Mouse (Mus musculus): ENCODE measurements at regions not wholly inside any gene's neighbourhood (a gene's known extent, or its start where the extent isn't known, plus 50 kb on each side); places are given as distances from the start of the nearest gene placed in this dataset.

DNA sequence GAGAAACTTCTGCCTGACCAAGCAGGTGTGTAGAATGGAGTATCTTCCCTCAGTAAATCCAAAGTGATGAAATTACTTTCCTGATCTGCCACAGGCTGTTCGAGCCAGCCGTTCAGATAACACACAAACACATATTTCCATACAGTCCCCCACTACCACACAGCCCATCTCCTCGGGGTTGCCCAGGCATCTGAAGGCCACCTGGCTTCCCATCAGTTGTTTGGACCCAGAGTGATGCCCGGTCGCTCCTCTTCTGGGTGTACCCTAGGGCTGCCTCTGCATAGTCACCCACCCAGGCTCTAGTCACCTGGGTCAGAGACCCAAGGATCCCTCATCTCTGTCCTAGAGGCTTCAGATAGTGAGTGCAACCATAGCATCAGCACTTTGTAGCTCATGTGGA lies 107.9 kb downstream of the CK137956 start:
- DNase-seq = no peak

DNA sequence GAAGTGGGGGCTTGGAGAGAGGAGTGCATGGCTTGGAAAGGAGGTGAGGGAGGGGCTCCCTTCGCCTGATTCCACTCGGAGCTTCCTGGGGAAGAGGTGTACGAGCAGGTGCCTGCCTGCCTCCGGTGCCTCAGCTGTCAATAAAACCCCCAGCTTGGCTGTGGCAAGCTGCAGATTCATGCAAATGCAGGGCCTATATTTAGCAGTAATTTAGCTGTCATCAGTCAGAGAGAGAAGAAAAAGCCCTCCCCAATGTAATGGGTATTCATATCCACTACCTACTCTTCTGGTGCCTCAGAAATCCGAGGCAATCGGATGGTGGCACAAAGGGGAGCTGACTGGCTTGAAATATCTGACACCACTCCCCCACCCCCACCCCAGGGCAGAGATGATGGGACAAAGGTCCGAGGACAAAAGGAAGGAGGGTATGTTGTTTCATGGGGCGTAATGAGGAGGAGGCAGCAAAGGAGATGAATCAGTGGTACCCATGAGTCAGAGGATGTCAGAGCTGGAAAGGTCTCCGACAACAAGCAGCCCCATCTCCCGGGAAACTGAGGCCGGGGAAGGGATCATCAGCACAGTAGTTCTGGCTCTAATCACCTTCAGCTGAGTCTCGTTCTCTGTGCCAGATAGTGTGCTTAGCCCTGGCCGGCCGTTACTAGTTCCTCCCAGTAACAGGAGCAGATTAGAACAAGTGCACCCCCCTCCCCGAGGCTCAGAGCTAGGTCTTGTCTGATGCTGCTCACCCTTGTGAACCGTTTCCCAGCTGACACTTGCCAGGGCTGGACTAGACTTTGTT lies 109.2 kb downstream of the CK137956 start:
- DNase-seq = peak; percentile 60

DNA sequence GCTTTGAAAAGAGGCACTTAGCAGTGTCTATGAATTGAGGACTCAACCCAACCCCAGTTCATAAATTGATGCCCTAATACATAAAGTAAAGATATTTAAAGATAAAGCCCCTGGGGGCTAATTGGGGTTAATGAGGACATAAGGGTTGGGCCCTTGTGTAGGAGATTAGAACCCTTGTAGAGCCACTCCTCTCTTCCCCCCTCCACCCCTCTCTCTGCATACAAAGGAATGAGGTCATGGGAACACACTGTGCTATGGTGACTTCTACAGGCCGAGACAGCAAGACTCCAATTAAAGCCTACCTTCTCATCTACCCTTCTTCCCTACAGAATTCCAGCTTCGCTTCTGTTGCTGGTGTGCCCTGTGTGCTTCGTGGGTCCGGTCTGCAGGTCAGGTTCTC lies 110.5 kb downstream of the CK137956 start:
- no peak for DNase-seq

DNA sequence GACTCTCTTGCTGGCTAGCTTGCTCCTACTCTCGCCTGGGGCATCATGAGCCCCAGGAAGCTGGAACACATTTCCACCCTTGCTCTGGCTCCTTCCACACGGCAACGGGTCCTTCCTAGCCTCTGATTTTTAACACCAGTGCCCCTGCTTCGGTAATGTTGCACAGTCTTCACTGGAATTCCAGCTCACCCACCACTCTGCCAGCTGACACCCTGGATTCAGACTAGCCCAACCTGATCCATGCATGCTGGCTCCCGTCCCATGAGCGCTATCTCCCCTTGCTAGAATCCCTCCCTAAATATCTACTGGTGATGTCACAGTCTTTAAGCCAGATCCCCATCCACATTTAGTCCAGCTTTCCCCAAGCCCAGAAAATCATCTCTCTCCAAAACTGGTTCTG lies 111.2 kb downstream of the CK137956 start:
- no peak for DNase-seq

DNA sequence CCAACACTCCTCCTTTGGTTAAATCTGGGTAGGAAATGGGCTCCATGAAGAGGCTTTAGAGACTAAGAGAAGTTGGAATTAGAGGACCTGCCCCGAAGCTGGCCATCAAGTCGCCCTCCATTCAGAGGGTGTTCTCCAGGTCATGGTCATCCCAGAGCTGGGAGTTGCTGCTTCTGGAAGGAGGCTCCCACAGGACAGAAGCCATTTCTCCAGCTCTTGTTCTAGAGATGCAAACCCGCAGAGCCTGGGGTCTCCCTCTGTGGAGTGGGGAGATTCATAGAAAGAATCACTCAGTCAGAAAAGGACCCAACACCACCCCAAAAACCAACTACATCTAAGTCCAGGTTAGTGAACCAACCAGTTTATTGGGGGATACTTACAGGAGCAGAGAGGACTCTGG lies 112.2 kb downstream of the CK137956 start:
- DNase-seq = no peak

DNA sequence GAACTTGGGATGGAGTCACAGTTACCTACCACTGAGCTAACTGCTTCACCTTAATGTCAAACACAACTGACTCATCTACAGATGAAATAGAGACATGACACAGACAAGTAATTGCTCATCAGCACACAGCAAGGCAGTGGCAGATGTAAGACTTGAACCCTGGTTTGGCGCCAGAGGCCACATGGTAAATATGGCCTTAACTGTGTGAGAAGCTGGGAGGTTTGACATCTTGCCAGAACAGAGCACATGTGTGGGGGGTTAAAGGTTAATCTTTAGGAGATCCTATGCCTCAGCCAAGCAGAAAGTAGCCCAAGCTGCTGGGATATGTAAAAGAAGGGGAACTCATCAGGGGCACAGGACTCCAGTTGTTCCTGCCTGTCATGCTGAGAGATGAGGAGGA lies 114.9 kb downstream of the CK137956 start:
- DNase-seq = no peak

DNA sequence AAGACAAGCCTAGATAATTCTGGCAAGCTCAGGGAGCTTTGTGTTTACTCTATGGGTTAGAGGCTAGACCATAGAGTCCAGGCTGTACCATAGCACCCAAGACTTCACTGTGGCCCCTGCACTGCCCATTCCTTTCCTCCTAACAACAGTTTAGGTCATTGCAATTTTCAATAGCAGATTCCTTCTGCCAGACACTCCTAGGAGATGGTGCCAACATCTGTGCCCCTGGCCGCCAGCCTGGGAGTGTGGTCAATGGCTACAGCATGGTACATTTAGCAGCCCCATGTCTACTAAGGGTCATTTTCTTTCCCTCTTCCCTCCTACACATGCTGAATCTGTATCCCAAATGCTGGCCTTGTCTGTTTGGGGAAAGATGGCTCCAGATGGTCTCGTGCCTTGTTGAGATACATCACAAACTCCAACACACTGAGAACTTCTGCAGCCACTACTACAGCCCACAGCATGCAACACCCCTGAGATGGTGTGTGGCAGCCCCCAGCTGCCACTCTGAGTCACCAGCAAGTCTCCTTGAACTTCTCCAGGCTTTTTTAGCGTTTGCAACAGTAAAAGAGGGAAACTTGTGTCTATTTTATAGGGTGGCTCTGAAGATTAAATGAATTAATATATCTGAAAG lies 115.9 kb downstream of the CK137956 start:
- no peak for DNase-seq

DNA sequence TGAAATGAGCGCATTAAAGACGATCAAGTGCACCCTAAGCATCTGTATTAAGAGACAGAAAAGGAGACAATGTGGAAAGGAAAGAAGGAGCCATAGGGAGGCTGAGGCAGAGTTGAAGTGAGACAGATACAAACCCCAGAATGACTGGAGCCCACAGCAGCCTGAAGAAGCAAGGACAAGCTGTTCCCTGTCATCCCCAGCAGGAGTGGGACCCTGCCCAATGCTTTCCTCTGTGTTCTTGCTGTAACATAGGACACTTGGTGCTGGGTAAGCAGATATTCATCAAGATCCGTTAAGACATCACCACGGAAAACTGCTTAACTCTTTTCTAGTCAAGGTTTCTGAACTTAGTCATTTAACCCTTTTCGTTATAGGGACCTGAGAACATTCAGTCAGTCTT lies 121.4 kb downstream of the CK137956 start:
- DNase-seq = no peak

DNA sequence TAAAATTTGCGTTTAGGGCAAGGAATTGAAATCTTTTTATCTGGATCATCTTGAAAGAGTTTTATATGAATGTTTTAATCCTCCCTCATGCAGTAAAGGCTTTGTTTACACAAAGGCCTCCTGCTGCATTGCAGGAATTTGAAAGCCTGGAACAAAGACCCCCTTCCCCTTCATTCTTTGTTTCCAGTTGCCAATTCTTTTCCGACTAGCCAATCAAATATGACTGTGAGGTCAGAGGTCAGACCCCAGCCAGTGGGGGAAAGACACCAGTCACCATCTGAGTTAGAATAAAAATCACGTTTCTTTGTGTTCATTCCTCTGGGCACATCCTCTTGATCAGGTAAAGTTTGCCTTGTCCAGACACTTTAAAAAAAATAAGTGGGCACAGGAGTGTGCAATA lies 124.4 kb downstream of the CK137956 start:
- no peak for DNase-seq

DNA sequence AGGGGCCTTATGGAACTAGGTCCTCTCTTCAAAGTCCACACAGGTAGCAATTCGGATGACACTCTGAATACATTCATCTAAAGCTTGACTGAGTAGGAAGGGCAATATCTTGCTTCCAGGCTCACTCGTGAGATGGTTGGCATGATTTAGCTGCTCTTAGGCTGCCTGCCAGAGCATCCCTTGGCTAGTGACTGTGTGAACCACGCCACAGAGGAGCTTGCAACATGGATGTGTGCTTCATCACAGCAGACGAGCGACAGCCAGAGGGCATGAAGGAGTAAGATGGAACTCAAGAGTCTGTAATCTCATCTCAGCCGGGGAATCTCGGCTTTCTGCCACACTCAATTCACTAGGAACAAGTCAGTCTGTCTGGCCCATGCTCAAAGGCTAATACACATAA lies 127.3 kb downstream of the CK137956 start:
- DNase-seq = no peak

DNA sequence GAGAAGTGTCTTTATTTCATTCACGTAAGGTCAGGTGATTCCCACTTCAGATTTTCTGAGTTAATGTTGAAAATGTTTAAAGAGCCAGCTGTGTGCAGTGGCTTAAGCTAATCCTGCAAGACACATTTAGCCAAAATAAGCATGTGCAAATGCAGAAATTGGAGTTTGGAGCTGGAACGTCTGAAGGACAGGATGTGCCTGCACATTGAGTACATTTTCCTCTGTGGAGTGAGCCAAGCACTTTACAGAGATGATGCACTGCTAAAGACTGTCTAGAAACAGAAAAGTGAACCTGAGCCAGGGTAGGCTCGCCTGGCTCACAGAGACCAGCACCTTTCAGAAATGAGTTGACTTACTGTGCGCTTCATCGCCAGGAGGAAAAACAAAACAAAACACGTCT lies 137.1 kb downstream of the CK137956 start:
- peak; percentile 30 for DNase-seq

DNA sequence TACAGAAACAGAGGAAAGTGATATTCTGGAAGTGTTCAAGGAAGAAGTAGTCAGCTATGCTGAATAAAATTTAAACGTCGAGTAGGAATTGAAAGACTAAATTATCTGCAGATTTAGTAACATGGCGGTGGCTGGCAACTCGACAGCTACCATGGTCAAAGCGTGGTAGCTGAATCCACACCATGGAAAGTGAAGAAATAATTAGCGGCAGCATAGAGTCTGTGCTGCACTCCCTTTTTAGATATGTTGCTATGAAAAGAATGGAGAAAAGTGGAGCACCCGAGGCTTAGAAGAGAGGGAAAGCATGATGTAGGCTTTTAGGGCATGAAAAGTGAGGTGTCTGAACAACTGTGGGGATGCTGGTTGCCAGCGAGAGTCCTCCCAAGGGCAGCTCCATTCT lies 143.8 kb downstream of the CK137956 start:
- DNase-seq = no peak

DNA sequence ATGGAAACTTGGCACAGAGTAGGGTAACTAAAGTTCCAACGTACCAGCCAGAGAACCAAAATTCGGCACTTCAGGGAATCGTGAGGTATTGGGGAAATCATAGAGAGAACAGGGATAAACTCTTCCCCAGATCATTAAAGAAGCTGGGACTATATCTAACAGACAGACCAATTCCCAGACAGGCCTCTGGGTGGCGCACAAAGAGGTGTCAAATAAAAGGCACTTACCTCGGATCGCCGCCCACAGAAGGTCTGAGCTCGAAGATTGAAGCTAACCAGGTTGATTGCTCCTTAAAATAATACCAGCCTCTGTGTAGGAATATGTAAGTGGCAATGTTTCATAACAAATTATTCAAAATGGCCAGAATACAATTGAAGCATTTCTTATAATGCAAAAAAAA lies 151.2 kb downstream of the CK137956 start:
- DNase-seq = no peak

DNA sequence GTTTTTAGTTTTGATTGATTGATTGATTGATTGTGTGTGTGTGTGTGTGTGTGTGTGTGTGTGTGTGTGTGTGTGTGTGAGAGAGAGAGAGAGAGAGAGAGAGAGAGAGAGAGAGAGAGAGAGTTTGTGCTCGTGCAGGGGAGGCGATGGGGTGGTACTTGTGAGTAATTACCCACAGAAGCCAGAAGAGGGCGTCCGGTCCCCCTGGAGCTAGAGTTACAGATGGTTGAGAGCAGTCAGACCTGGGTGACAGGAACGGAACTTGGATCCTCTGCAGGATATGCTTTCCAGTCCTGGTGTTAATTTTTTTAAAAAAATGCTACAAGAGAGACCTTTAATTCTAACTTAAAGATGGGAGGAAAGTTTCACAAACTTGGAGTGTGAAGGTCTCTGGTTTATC lies 151.7 kb downstream of the CK137956 start:
- no peak for DNase-seq

DNA sequence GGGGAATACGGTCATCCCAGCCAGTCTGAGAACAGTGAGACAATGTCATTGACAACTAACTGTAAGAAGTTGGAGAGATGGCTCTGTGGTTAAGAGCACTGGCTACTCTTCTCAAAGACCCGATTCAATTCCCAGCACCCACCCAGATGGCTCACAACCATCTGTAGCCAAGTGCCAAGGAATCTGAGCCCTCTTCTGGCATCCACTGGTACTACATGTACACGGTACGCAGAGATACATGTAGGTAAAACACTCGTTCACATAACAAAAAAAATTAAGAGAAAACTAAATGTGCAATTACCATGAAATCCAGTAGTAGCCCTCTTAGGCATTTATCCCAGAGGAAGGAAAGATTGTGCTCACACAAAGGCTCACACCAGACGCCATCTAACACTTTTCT lies 156.1 kb downstream of the CK137956 start:
- DNase-seq = no peak

DNA sequence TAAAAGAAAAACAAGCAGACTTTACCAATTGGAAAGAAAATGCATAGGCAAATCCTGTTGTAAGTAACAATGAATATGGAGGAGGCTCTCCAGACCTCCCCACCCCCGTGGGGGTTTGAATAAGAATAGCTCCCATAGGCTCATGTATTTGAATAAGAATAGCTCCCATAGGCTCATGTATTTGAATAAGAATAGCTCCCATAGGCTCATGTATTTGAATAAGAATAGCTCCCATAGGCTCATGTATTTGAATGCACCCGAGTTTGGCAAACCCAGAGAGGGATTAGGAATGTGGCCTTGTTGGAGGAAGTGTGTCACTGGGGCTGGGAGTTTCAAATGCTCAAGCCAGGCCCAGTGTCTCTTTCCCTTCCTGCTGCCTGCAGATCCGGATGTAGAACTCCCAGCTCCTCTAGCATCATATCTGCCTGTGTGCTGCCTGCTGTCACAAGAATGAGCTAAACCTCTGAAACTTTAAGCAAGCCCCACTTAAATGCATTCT lies 158.7 kb downstream of the CK137956 start:
- DNase-seq = no peak

DNA sequence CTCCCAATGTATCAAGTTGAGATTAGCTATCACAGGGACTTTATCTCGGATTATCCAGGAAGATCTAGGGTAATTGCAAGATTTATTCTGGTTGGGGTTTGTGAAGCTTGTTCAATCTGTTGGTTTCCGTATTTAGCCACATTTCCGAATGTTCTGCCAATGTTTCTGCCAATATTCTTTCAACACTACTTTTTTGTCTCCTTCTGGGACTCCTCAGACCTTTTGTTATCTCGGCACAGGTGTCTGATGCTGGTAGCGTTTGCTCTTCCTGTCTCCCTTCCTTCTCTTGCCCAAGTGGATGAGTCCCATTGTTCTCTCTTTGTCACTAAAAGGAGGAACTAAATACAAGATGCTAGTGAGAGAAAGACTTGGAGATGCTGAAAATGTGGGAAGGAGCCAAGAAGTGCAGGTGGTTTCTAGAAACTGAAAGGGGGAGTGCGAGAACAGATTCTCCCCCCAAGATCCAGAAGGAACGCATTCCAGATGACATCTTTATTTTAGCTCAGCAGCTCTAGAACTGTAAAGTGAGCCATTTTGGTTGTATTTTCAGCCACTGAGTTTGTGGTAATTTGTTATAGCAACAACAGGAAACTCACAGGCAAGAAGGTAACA lies 159.7 kb downstream of the CK137956 start:
- DNase-seq = peak; percentile 19

DNA sequence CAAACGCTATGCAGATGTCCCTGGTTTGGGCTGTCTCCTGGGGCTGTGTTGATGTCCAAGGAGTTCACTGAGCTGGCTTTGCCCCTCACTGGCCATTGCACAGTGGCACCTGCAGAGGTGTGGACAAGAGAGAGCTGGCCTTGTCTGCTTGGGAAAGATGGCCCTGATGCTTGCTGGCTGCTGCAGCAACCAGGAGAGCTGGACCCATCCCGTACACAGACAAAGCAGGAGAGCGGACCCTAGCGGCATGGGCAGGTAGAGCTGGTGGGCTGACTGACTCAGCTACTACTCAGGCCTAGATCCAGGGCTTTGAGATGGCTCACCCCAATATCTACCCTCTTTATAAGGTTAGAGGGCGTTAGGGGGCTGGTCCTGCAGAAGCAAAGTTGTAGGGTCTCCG lies 161.7 kb downstream of the CK137956 start:
- DNase-seq = no peak

DNA sequence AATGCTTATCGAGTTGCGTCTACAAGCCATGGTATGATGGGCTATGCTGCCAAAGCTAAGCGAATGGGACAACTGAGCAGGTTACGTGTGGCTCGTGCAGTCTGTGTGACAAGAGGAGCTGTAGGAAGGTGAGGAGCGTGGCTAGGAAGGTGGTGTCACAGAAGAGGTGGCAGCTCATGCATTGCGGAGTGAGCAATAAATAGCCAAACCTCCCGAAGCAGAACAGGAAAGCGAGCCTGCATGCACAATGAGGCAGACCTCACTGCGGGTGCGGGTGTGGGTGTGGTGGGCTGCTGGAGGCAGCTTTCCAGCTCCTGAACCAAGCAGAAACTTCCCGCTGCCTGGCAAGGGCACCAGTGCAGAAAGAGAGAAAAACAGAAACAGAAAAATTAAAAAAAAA lies 181.5 kb downstream of the CK137956 start:
- peak; percentile 39 for DNase-seq

DNA sequence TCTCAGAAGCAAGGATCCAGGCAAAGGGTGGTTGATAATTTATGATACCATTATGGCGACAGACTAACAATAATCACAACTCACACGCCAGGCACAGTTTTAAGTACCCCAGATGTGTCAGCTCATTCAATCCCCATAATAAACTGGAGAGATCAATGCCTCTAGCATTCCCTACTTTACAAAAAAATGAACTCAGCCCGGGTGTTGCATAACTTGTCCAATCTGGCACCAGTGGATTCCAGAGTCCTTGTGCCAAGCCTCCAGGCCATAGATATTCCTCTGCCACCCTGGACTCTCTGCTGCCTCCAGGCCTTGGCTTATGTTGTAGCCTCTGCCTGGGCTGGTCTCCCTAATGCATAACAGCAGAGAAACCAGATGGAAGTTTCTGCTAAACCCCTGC lies 185.0 kb downstream of the CK137956 start:
- DNase-seq = no peak

DNA sequence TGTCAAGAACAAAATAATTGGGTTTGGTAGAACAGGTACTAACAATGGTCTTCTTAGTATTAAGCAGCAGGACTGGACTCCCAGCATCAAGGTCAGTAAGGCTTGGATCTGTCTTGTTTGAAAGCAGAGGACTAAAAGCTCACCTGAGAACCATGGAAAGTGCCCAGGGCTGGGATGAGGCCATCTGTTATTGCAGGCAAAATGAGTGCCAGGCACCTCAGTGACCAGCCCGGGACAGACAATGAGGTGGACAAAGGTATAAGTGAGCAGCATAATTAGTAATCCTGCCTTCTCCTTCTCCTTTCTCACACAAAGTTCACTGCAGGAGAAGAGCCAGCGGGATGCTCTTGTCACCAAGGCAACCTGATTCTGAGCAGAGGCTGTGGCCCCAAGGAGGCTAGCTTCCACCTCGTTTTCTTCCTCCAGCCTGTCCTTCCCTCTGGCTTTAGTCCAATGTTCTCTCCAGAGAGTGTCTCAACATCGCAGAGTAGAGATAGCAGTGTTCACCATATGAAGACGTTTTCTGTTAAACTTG lies 198.7 kb downstream of the CK137956 start:
- DNase-seq = no peak

DNA sequence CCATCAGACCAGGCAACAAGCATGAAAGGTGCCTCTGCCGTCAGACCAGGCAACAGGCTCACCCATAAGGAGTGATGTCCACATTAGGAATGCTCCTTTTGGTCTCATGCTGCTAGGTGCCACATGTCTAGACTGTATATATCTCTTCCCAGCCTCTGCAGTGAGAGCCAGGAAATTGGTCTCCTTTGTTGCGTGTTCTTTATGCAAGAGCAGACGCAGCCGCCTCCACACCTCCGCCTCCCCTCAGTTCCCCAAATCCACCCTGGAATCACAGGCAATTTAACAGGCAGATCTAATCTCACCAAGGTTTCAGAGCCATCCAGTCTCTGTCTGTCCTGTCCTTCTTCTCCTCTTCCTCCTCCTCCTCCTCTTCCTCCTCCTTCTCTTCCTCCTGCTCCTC lies 207.0 kb downstream of the CK137956 start:
- DNase-seq = peak; percentile 54

DNA sequence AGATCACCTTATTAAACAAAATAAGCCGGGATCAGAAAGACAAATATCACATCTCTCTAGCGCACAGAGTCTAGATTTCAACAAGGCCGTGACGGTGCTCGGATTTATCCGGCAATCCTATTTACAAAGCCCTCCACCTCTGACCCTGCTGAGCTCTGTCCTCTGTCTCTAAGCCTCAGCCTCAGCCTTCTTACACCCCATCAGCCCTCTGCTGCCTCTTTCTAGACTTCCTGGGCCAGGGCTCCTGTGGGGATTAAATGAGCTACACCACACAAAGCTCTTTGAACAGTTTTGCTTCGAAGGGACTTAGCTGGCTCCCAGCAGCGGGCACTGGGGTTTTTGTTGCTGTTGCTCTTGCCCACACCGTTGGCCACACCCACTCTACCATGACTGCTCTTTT lies 211.8 kb downstream of the CK137956 start:
- DNase-seq = no peak

DNA sequence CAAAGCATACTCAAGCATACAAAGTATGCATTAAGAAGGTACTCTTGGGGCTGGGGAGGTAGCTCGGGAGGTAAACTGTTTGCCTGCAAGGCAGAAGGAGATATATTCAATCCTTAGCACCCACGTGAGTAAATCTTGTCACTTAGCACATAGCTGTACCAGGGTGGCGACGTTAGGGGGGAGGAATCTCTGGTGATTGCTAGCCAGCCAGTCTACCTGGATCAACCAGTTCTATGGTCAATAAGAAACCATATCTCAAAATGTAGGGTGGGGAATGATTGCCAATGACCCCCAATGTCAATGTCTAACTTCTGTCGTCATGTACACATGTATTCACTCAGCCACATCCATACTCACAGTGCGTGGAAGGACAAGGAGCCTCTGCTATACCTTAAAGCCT lies 214.5 kb downstream of the CK137956 start:
- DNase-seq = no peak
